Mouse (Mus musculus) hindbrain, embryonic 14.5 days (tissue): ENCODE measurements around the gene Yrdc. TPM values are rescaled to one million over a fixed set of nuclear protein-coding genes. Genes with fewer than 3 reads are reported as not detected.

Source experiments
- ATAC-seq: fragments of 200-750 bp; cut with Nextera tagmentation; 2 replicates; pipeline ENCODE4 v1.8.0; 2017; ENCODE audit warnings: moderate number of reproducible peaks, mild to moderate bottlenecking, moderate TSS enrichment, moderate library complexity; ENCODE audit not compliant: low FRiP score
- DNase-seq: peaks from one replicate; pipeline ENCODE4 v3.0.0-alpha.2; 2015; ENCODE audit warnings: low spot score
- H3K27ac ChIP-seq: fragments of 300-500 bp; sonication (generic); 2 replicates; pipeline ENCODE4 v1.5.1; 2014; ENCODE audit warnings: mild to moderate bottlenecking, moderate library complexity
- H3K27me3 ChIP-seq: fragments of 300-500 bp; sonication (generic); 2 replicates; pipeline ENCODE4 v1.6.1; 2014; ENCODE audit warnings: mild to moderate bottlenecking, low read length, mixed read lengths; ENCODE audit not compliant: control insufficient read depth, insufficient read depth
- H3K36me3 ChIP-seq: fragments of 300-500 bp; sonication (generic); replicated peaks from 2 replicates; pipeline ENCODE4 v1.6.1; 2014; ENCODE audit not compliant: control insufficient read depth, insufficient read depth
- H3K4me1 ChIP-seq: fragments of 300-500 bp; sonication (generic); replicated peaks from 2 replicates; pipeline ENCODE4 v1.6.1; 2014; ENCODE audit warnings: antibody characterized with exemption, low read length, mixed read lengths; ENCODE audit not compliant: control insufficient read depth, insufficient read depth
- H3K4me2 ChIP-seq: fragments of 300-500 bp; sonication (generic); replicated peaks from 2 replicates; pipeline ENCODE4 v1.6.1; 2014; ENCODE audit warnings: mild to moderate bottlenecking, moderate library complexity
- H3K4me3 ChIP-seq: fragments of 300-500 bp; sonication (generic); replicated peaks from 2 replicates; pipeline ENCODE4 v1.5.1; 2014; ENCODE audit warnings: mild to moderate bottlenecking, low read length
- H3K9ac ChIP-seq: fragments of 300-500 bp; sonication (generic); 2 replicates; pipeline ENCODE4 v1.6.1; 2014
- H3K9me3 ChIP-seq: fragments of 300-500 bp; sonication (generic); 2 replicates; pipeline ENCODE4 v1.6.1; 2016; ENCODE audit warnings: low read length; ENCODE audit not compliant: control insufficient read depth
- WGBS: fragments of 180-500 bp; shearing (Covaris S2); extraction: QIAGEN DNeasy Blood & Tissue Kit; methylation state at CpG from one replicate; pipeline ENCODE4 v1.1.7; 2014; 5-methylcytosine and 5-hydroxymethylcytosine counted together
- polyA plus RNA-seq: library from polyadenylated mRNA; unstranded; fragments of >200 nt; fragmentation: Nextera tagmentation; extraction: Ambion mirVana; gene quantifications from 2 replicates; pipeline ENCODE4 v1.2.1, GENCODE M21; 2014

Gene Yrdc
- polyA plus RNA-seq, result 54.2 and 55.1 TPM in 2 replicates

DNA sequence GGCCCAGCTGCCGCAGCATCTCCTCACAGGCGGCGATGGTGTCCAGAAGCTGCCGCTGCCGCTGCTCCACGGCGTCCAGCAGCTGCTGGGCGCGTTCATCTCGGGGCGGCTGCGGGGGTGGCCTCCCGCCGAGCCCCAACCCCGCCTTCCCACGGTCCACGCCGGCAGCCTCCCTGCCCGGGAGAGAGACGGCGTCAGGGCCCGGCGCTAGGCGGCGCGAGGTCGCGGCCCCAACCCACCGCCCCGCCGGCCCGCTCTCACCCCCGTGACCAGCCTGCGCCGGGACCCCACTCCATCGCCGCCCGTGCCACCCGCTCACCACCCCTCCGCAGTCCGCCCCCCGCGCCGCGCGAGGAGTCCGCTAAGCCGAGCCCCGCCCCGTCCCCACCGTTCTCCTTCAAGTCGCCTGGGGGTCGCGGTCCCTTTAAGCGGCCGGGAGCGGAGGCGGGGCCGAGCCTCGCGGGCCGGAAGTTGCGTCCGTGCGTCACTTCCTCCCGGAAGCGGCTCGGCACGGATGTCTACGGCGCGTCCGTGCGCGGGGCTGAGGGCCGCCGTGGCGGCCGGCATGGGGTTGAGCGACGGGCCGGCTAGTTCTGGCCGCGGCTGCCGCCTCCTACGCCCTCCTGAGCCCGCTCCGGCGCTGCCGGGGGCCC lies at the start of gene Yrdc:
Yrdc (plus strand) TSS at position 419 of the 653 bp plus-strand sequence.
- ATAC-seq, result peak; percentile 94
- DNase-seq, result peak; percentile 98
- peaks cover 34% of the 10 kb centered on the region for H3K36me3 ChIP-seq
- H3K9ac ChIP-seq, result peak within 1 kb of the TSS; percentile 88
- H3K9me3 ChIP-seq, result no peaks in the 10 kb centered on the region
- H3K4me3 ChIP-seq, result peak within 1 kb of the TSS; percentile 97
- under 1% methylated on average over 77 of the region's 90 CpGs for WGBS
- no peaks in the 10 kb centered on the region for H3K27me3 ChIP-seq
- peaks cover 15% of the 10 kb centered on the region for H3K4me1 ChIP-seq
- peak within 1 kb of the TSS; percentile 76 for H3K4me2 ChIP-seq
- peak within 1 kb of the TSS; percentile 96 for H3K27ac ChIP-seq

DNA sequence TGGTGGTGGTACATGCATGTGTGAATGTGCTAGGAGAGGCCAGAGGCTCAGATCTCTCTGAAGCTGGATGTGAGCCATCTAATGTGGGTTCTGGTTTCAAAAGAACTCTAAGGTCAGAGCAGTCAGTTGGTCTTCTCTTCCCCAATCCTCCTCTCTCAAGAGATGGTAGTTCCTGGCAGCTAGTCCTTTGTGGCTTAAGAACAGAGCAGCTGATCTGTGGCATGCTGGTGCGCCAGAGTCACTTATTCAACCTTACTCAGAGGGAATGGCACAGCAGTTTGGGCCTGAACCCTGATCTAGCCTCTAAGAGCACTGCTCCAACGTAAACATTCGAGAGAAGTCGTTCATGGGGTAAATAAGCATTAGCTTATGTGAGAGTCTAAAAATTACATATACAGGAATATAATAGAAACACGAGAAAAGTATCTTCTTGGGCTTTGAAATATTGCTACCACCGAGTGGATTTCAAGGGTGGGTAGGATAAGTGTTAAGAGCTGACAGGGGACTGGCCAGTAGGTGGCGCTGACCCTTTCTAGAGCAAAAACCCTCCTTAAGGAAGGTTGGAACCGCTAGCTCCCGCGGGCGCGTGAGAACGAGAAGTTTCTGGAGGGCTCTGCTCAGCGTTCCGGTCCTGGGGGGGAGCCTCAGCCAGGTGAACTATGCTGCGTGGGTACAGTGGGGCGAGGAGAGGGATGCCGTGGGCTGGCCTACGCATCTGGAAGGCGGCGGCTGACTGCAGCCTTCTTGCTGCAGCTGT lies 48.7 kb upstream of the Yrdc start, which contains the start of gene Mtf1:
Mtf1 (plus strand) TSS at position 553 of the 757 bp plus-strand sequence.
- H3K27me3 ChIP-seq, result no peaks in the 10 kb centered on the region
- peak within 1 kb of the TSS; percentile 91 for H3K27ac ChIP-seq
- H3K9ac ChIP-seq, result peak within 1 kb of the TSS; percentile 85
- 3% methylated on average over 21 of the region's 21 CpGs for WGBS
- ATAC-seq (peak; percentile 81), DNase-seq (peak; percentile 90)
- peaks cover 60% of the 10 kb centered on the region for H3K36me3 ChIP-seq
- peak within 1 kb of the TSS; percentile 84 for H3K4me3 ChIP-seq
- peaks cover 11% of the 10 kb centered on the region for H3K4me1 ChIP-seq
- H3K9me3 ChIP-seq, result no peaks in the 10 kb centered on the region
- H3K4me2 ChIP-seq, result peak within 1 kb of the TSS; percentile 93

DNA sequence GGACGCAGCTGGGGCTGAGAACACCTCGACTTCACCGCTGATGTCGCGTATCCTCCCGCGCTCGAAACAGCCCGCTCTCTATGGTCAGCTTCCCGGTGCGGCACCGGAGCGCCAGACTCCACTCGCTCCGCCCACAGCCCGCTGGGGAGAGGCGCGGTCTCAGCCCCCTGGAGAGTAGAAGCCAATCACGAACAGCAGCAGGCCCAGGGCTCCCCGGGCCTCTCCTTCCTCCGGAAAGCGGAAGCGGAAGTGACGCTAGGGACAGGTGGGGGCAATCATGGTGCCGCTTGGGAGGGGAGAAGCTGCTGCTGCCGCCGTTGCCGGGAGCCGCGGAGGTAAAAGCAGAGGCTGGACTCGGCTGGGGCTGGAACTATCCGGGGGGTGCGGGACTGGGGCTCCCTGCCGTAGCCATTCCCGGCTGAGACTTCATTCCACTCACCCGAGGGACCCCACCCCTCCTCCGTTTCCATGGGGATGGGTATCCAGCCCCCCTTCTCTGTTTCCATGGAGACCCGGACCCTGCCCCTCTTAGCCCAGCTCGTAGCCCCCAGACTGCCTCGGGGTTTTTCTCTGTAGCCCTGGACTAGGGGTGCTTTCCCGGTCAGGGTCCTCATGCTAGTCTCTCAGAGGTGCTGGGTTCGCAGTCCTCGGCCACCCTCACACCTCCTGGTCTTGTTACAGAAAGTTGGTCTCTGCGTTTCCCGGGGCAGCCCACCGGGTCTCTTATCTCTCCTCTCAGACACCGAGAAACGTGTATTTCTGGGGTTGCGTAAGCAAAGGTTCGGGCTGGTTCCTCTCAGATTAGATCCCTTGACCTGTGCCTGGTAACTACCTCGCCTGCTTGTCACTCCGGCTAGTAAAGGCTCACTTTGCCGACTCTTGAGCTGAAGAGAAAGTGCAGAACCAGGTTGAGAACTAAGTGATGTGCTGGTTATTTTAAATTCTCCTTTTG lies 47.9 kb upstream of the Yrdc start:
- 2% methylated on average over 53 of the region's 53 CpGs for WGBS
- peak; percentile 97 for DNase-seq
- peak overlapping the region; percentile 84 for H3K4me3 ChIP-seq
- peak overlapping the region; percentile 91 for H3K27ac ChIP-seq
- ATAC-seq, result peak; percentile 99
- peak overlapping the region; percentile 85 for H3K9ac ChIP-seq
- H3K4me1 ChIP-seq, result peaks cover 11% of the 10 kb centered on the region
- H3K4me2 ChIP-seq, result peak overlapping the region; percentile 93
- no peaks in the 10 kb centered on the region for H3K9me3 ChIP-seq
- no peaks in the 10 kb centered on the region for H3K27me3 ChIP-seq
- peaks cover 65% of the 10 kb centered on the region for H3K36me3 ChIP-seq

DNA sequence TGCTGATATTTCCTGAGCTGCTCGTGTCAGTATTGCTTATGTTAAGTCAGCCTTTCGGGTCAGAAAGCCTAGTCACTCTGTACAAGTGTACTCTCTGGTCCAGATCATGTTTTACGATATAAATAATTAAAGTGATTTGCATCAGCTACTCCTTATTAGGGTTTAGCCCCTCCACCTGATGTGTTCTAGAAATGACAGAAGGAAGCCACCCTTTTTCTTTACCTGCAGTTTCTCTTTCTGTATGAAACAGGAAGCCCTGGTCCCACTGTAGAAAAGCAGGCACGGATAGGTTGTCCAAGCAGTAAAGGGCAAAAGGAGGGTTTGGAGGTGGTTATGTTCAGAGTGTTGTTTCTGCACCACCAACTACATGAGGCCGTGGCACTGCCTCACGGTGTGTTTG lies 47.1 kb upstream of the Yrdc start:
- Histone ChIP-seq H3K27ac (no peak overlapping the region), H3K9ac (peak overlapping the region; percentile 85), H3K9me3 (no peaks in the 10 kb centered on the region), H3K36me3 (peaks cover 65% of the 10 kb centered on the region), H3K27me3 (no peaks in the 10 kb centered on the region), H3K4me3 (peak overlapping the region; percentile 84), H3K4me1 (peaks cover 11% of the 10 kb centered on the region), H3K4me2 (peak overlapping the region; percentile 93)
- WGBS, result 80% methylated on average over 6 of the region's 6 CpGs
- no peak for ATAC-seq
- no peak for DNase-seq

DNA sequence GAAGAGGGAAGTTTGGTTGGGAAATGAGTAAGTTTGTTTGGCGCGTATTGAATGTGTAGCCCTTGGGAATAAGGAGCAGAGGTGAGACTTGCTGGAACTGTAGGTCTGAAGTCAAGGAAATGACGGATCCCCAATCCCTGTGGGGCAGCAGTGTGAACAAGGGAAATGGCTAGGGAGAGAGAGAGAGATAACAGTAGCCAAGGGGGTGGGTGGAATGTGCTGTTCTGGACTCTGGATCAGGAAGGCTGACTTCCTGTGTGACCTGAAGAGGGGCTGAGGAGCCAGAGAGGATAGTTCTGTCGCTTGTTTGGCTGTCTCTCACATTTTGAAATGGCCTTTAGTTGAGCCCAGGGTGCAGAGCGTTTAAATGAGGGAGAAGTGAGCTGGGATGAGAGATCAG lies 42.0 kb upstream of the Yrdc start:
- peaks cover 53% of the 10 kb centered on the region for H3K36me3 ChIP-seq
- H3K9me3 ChIP-seq, result no peaks in the 10 kb centered on the region
- H3K27me3 ChIP-seq, result no peaks in the 10 kb centered on the region
- no peak overlapping the region for H3K4me2 ChIP-seq
- ATAC-seq, result no peak
- DNase-seq, result no peak
- H3K4me3 ChIP-seq, result no peak overlapping the region
- WGBS, result 89% methylated on average over 5 of the region's 5 CpGs
- no peak overlapping the region for H3K9ac ChIP-seq
- peaks cover 8% of the 10 kb centered on the region for H3K4me1 ChIP-seq
- H3K27ac ChIP-seq, result no peak overlapping the region

DNA sequence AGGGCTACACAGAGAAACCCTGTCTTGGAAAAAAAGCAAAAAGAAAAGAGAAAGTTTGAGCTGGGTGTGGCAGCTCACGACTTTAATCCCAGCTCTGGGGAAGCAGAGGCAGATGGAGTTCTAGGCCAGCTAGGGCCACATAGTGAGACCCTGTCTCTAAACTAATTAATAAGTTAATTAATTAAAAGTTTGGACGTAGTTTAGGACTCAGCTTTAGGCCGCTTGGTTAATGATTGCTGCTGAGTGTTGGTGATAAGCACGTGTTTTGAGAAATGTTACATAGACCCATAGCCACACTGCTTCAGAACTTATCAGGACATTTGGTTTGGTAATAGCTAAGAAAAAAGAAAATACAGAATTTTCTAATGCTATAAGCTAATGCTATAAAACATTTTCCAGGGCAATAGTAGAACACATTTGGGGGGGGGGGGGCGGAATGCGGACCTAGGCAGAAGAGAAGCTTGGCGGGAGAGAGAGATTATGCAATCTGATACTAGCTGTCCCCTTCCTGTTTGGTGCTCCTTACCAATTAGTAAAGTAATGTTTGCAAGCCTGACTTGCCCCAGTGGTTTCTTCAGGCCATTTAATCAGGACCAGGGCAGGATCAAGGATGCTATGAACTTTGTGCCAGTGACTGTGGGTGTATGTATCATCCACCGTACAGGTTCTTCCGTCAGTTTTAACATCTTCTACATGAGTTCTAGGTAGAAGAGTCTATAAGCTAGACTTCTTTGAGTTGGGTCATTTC lies 41.2 kb upstream of the Yrdc start:
- Histone ChIP-seq H3K9me3 (no peaks in the 10 kb centered on the region), H3K9ac (no peak overlapping the region), H3K4me1 (peaks cover 5% of the 10 kb centered on the region), H3K36me3 (peaks cover 54% of the 10 kb centered on the region), H3K27ac (no peak overlapping the region), H3K4me2 (no peak overlapping the region), H3K27me3 (no peaks in the 10 kb centered on the region), H3K4me3 (no peak overlapping the region)
- DNase-seq (no peak), ATAC-seq (no peak)
- 89% methylated on average over 9 of the region's 9 CpGs for WGBS

DNA sequence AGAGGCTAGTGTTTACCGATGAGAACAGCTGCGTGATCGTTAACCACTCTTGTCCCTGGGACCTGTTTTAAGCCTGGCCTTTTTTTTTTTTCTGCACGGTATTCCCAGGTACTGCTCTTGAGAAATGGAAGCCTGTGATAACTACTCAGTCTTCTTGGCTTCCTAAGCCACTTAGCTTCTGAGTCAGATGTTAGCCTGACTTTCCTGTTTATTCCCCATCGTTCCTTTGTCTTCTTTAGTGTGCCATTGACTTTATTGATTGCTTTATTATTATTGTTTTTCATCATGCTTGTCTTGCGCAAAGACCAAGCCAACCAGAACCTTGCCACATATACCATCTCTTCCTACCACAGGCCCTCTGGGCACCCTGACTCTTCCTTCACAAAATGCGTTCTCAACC lies 40.4 kb upstream of the Yrdc start:
- WGBS, result 94% methylated on average over 7 of the region's 7 CpGs
- H3K36me3 ChIP-seq, result peaks cover 47% of the 10 kb centered on the region

DNA sequence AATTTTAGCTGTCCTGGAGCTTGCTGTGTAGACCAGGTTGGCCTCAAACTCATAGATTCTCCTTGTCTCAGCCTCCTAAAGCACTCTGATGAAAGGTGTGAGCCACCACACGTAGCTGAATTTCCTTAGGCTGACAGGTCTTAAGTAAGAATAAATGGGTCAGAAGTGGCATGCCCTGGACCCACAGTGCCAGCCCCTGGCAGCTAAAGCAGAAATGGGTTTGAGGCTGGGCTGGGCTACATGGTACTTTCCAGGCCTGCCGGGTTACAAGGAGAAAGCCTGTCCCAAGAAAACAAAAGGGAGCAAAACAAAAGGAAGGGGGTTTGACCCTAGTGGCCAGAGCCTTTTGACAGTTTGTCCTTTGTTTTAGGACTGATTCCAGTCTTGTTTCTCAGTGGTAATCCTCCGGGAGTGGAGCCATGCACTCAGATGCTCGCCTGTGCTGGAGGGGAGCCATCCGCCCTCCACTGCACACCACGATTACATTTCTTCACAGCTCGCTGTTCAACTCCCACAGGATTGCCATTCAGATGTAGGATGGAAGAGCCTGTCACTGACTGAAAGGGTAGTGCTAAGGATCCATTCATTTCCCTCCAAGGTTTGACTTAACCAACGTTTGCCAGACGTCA lies 39.0 kb upstream of the Yrdc start:
- H3K4me2 ChIP-seq, result no peak overlapping the region
- H3K9me3 ChIP-seq, result no peaks in the 10 kb centered on the region
- H3K9ac ChIP-seq, result peak overlapping the region; percentile 28; the same call in 1 of the 2 replicates
- H3K27me3 ChIP-seq, result no peaks in the 10 kb centered on the region
- WGBS, result 16% methylated on average over 9 of the region's 9 CpGs
- DNase-seq (no peak), ATAC-seq (no peak)
- H3K27ac ChIP-seq, result peak overlapping the region; percentile 38; the same call in 1 of the 2 replicates
- H3K36me3 ChIP-seq, result peaks cover 40% of the 10 kb centered on the region
- H3K4me1 ChIP-seq, result peaks cover 5% of the 10 kb centered on the region
- no peak overlapping the region for H3K4me3 ChIP-seq

More for the DNA sequence above, 40.4 kb upstream of the Yrdc start:
- Histone ChIP-seq H3K27me3 (no peaks in the 10 kb centered on the region), H3K27ac (no peak overlapping the region), H3K9me3 (no peaks in the 10 kb centered on the region), H3K4me2 (no peak overlapping the region), H3K4me3 (no peak overlapping the region), H3K9ac (no peak overlapping the region), H3K4me1 (peaks cover 5% of the 10 kb centered on the region)
- no peak for DNase-seq
- no peak for ATAC-seq
